Mouse (Mus musculus) sigmoid colon, adult 10 weeks (tissue): ENCODE measurements around the gene Mdfi. TPM values are rescaled to one million over a fixed set of nuclear protein-coding genes. Genes with fewer than 3 reads are reported as not detected.

Experiments
- polyA plus RNA-seq: library from polyadenylated mRNA; stranded (reverse); fragments of 350-450 nt; fragmentation: Illumina TruSeq; extraction: RNeasy Lipid Tissue Mini Kit (QIAGEN cat#74804); gene quantifications from one replicate; pipeline ENCODE4 v1.2.3, GENCODE M21; 2014; ENCODE audit warnings: low read depth, low replicate concordance

Gene Mdfi
- not detected for polyA plus RNA-seq

GRCm38 (mm10) chr17:47834482-47834767 is at the start of gene Mdfi:
Gene Mdfi (minus strand): TSS chr17:47834691.

Other genes with a start within 250 kb of the Mdfi start
- gene Bysl, start 223.2 kb downstream of the Mdfi start, polyA plus RNA-seq: 1.4 TPM
- gene Med20, start 223.1 kb downstream of the Mdfi start, polyA plus RNA-seq: 16.4 TPM
- 0.38 TPM for gene Gm20517, start 223.1 kb downstream of the Mdfi start, polyA plus RNA-seq
- 10.3 TPM for gene Usp49, start 204.0 kb downstream of the Mdfi start, polyA plus RNA-seq
- 14.3 TPM for gene Tomm6, start 146.3 kb downstream of the Mdfi start, polyA plus RNA-seq
- 1.1 TPM for gene Frs3, start 145.7 kb downstream of the Mdfi start, polyA plus RNA-seq
- gene Gm21981, start 140.2 kb downstream of the Mdfi start, polyA plus RNA-seq: not detected
- gene Prickle4, start 140.0 kb downstream of the Mdfi start, polyA plus RNA-seq: not detected
- not detected for gene Pgc, start 107.8 kb downstream of the Mdfi start, polyA plus RNA-seq
- gene Tfeb, start 97.7 kb downstream of the Mdfi start, polyA plus RNA-seq: not detected
- 0.35 TPM for gene Foxp4, start 90.0 kb upstream of the Mdfi start, polyA plus RNA-seq
- gene 1700122O11Rik, start 203.6 kb upstream of the Mdfi start, polyA plus RNA-seq: not detected